ENCODE assay signal across 9 mouse cellular contexts in the genomic region with DNA sequence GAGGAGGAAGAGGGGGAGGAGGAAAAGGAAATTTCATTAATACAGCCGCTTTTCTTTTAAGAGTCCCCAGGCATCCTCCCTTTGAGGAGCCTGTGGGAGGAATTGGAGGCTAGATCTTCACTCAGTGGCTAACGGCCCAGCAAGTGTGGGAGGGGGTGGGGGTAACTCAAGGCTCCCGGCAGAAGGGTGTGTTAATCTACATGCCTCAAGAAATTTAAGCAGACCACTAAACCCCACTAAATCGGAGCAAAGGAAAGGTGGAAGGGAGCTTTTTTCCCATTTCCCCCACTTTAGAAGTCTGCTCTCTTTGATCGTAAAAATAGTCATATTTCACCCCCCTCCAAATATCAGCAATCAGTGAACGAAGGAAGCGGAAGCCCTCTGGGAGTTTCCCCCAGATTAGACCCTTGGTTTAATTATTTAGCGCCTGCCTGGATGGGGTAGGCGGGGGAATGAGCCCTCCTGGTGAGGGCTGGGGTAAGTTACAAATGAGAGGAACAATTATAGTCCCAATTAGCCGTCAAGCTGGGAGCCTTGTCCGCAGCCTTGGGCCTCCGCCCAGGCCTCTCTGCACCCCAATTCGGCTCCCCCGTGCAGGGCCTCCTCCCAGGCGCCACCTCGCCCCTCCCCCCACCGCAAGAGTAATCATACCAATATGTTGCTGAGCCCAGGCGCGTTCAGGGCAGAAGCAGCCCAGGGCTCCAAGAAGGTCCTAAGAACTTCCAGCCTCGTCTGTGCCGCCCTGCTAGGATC. TPM values are rescaled to one million over a fixed set of nuclear protein-coding genes. Genes with fewer than 3 reads are reported as not detected.
DNase-seq lines count a peak whose midpoint lies in the region; ATAC-seq and TF ChIP-seq lines count a peak whose summit lies in the region.
"Had no signal": no experiment of that assay in that cellular context is flagged by ENCODE, and none has a peak within 500 bp of the region (broad histone marks: within the 10 kb centered on the region; RNA-seq: fewer than 3 reads in every experiment).

No protein-coding gene starts in this region.

- ATAC-seq in hindbrain, embryonic 12.5 days (ENCODE audit: low FRiP score), result no peak
- no peak for ATAC-seq in hindbrain, embryonic 16.5 days
- ATAC-seq in G1E (ENCODE audit: extremely low read depth, insufficient number of reproducible peaks, low FRiP score, poor library complexity, severe bottlenecking), result no peak; the same call in 1 of the 2 replicates
- no peak for ATAC-seq in intestine, embryonic 16.5 days
- no peak for ATAC-seq in megakaryocyte progenitor cell, adult 5-6 weeks (replicated peaks; ENCODE audit: poor library complexity)

- TF ChIP-seq CTCF in G1E (IDR thresholded peaks at IDR 0.05; ENCODE audit: low read depth, low read length), result no peak

- 15% methylated on average over 19 of the region's 21 CpGs for WGBS in hindbrain, embryonic 12.5 days
- WGBS in hindbrain, embryonic 16.5 days, result 15% methylated on average over 21 of the region's 21 CpGs
- 18% methylated on average over 21 of the region's 21 CpGs for WGBS in intestine, embryonic 16.5 days

- peak; percentile 83 for DNase-seq in G1E (ENCODE audit: low spot score)
- peak; percentile 73 for DNase-seq in embryo, embryonic 11 days
- no peak for DNase-seq in thymus, postnatal 4 days
- DNase-seq in cerebellum, adult 8-10 months, result no peak
- DNase-seq: left cerebral cortex, postnatal 4 days had no signal

- H3K4me3 ChIP-seq in hindbrain, embryonic 12.5 days, result no peak overlapping the region
- H3K4me3 ChIP-seq in hindbrain, embryonic 16.5 days (ENCODE audit: low read length), result no peak overlapping the region
- H3K4me3 ChIP-seq in G1E (ENCODE audit: low read depth, low read length), result peak overlapping the region; percentile 58; the same call in 1 of the 2 replicates
- H3K4me3 ChIP-seq in intestine, embryonic 16.5 days (ENCODE audit: low read length), result no peak overlapping the region

- peaks cover 20% of the 10 kb centered on the region for H3K4me1 ChIP-seq in hindbrain, embryonic 12.5 days
- no peaks in the 10 kb centered on the region; the same call in 1 of the 2 replicates for H3K4me1 ChIP-seq in hindbrain, embryonic 16.5 days (ENCODE audit: control insufficient read depth, insufficient read depth, low read depth, low read length)
- H3K4me1 ChIP-seq in G1E (ENCODE audit: insufficient read depth, low read depth, low read length), result peaks cover 30% of the 10 kb centered on the region
- H3K4me1 ChIP-seq in intestine, embryonic 16.5 days (ENCODE audit: control insufficient read depth, insufficient read depth, low read length), result peaks cover 6% of the 10 kb centered on the region

- peaks cover 5% of the 10 kb centered on the region for H3K27me3 ChIP-seq in hindbrain, embryonic 12.5 days
- no peaks in the 10 kb centered on the region for H3K27me3 ChIP-seq in hindbrain, embryonic 16.5 days (replicated peaks; ENCODE audit: control insufficient read depth, insufficient read depth, low read length)
- peaks cover 14% of the 10 kb centered on the region for H3K27me3 ChIP-seq in G1E (ENCODE audit: insufficient read depth, low read length)
- no peaks in the 10 kb centered on the region for H3K27me3 ChIP-seq in intestine, embryonic 16.5 days (replicated peaks; ENCODE audit: control insufficient read depth, insufficient read depth, low read length)

- no peak overlapping the region for H3K9ac ChIP-seq in hindbrain, embryonic 12.5 days
- no peak overlapping the region for H3K9ac ChIP-seq in hindbrain, embryonic 16.5 days (ENCODE audit: low read depth, low read length)
- 0 out of 2 replicates have a peak overlapping the region, but pooled peaks have one; percentile 17 for H3K9ac ChIP-seq in intestine, embryonic 16.5 days (ENCODE audit: low read depth, low read length)

- H3K36me3 ChIP-seq in hindbrain, embryonic 12.5 days, result no peaks in the 10 kb centered on the region
- no peaks in the 10 kb centered on the region for H3K36me3 ChIP-seq in hindbrain, embryonic 16.5 days (ENCODE audit: control insufficient read depth, insufficient read depth, low read length)
- H3K36me3 ChIP-seq in G1E (replicated peaks), result no peaks in the 10 kb centered on the region
- no peaks in the 10 kb centered on the region for H3K36me3 ChIP-seq in intestine, embryonic 16.5 days (ENCODE audit: control insufficient read depth, insufficient read depth, low read length)

- no peak overlapping the region; the same call in 1 of the 2 replicates for H3K27ac ChIP-seq in hindbrain, embryonic 12.5 days
- no peak overlapping the region for H3K27ac ChIP-seq in hindbrain, embryonic 16.5 days (ENCODE audit: low read depth, low read length)
- no peak overlapping the region for H3K27ac ChIP-seq in intestine, embryonic 16.5 days (ENCODE audit: low read length)

- no peaks in the 10 kb centered on the region for H3K9me3 ChIP-seq in hindbrain, embryonic 12.5 days (replicated peaks)
- no peaks in the 10 kb centered on the region for H3K9me3 ChIP-seq in hindbrain, embryonic 16.5 days (ENCODE audit: control insufficient read depth, low read length)
- no peaks in the 10 kb centered on the region for H3K9me3 ChIP-seq in G1E (replicated peaks)
- H3K9me3 ChIP-seq in intestine, embryonic 16.5 days (ENCODE audit: control insufficient read depth, low read length), result no peaks in the 10 kb centered on the region

- 0 out of 2 replicates have a peak overlapping the region, but pooled peaks have one; percentile 19 for H3K4me2 ChIP-seq in hindbrain, embryonic 12.5 days (replicated peaks)
- H3K4me2 ChIP-seq in hindbrain, embryonic 16.5 days (ENCODE audit: low read length), result no peak overlapping the region
- no peak overlapping the region for H3K4me2 ChIP-seq in intestine, embryonic 16.5 days (ENCODE audit: low read depth, low read length)

RNA-seq across cellular contexts. Expression of a gene that starts 1.6 kb away (rescaled TPM):
- polyA plus RNA-seq in hindbrain, embryonic 12.5 days (2016; fragmentation: Nextera tagmentation; extraction: Ambion mirVana), result 38.8 and 38.9 TPM in 2 replicates
- polyA plus RNA-seq in hindbrain, embryonic 16.5 days (2015; fragmentation: Nextera tagmentation; extraction: Ambion mirVana), result 2.3 and 2.5 TPM in 2 replicates
- total RNA-seq in G1E (2014; fragmentation: Nextera tagmentation) (not detected in 2 replicates), G1E (2017) (0.23 TPM in 1 of 2 replicates, not detected in the other)
- polyA plus RNA-seq in G1E (2012), result not detected in 2 replicates
- polyA plus RNA-seq in intestine, embryonic 16.5 days (2015; fragmentation: Nextera tagmentation; extraction: Ambion mirVana), result 1.6 and 1.9 TPM in 2 replicates
- not detected in 2 replicates for total RNA-seq in megakaryocyte progenitor cell, adult 5-6 weeks (2015)
- not detected in 2 replicates for total RNA-seq in megakaryocyte progenitor cell, adult 5-6 weeks (2017)

RNA-seq across cellular contexts. Expression of a gene that starts 6.3 kb away (rescaled TPM):
- 38.9 and 40.6 TPM in 2 replicates for polyA plus RNA-seq in hindbrain, embryonic 12.5 days (2016; fragmentation: Nextera tagmentation; extraction: Ambion mirVana)
- 44.9 and 47.2 TPM in 2 replicates for polyA plus RNA-seq in hindbrain, embryonic 16.5 days (2015; fragmentation: Nextera tagmentation; extraction: Ambion mirVana)
- total RNA-seq in G1E (2014; fragmentation: Nextera tagmentation), result 14.6 and 17.9 TPM in 2 replicates
- 15.2 and 19.3 TPM in 2 replicates for total RNA-seq in G1E (2017)
- 28.4 and 38.8 TPM in 2 replicates for polyA plus RNA-seq in G1E (2012)
- polyA plus RNA-seq in intestine, embryonic 16.5 days (2015; fragmentation: Nextera tagmentation; extraction: Ambion mirVana), result 24.0 and 24.5 TPM in 2 replicates
- 8.2 and 11.0 TPM in 2 replicates for total RNA-seq in megakaryocyte progenitor cell, adult 5-6 weeks (2015)
- total RNA-seq in megakaryocyte progenitor cell, adult 5-6 weeks (2017), result 23.9 and 24.2 TPM in 2 replicates

RNA-seq across cellular contexts. Expression of a gene that starts 28.8 kb away (rescaled TPM):
- polyA plus RNA-seq in hindbrain, embryonic 12.5 days (2016; fragmentation: Nextera tagmentation; extraction: Ambion mirVana), result 97.2 and 102 TPM in 2 replicates
- polyA plus RNA-seq in hindbrain, embryonic 16.5 days (2015; fragmentation: Nextera tagmentation; extraction: Ambion mirVana), result 99.3 and 108 TPM in 2 replicates
- 27.5 and 29.4 TPM in 2 replicates for total RNA-seq in G1E (2014; fragmentation: Nextera tagmentation)
- 18.9 and 26.0 TPM in 2 replicates for total RNA-seq in G1E (2017)
- 66.9 and 69.6 TPM in 2 replicates for polyA plus RNA-seq in G1E (2012)
- 76.3 and 87.4 TPM in 2 replicates for polyA plus RNA-seq in intestine, embryonic 16.5 days (2015; fragmentation: Nextera tagmentation; extraction: Ambion mirVana)
- total RNA-seq in megakaryocyte progenitor cell, adult 5-6 weeks (2015), result 15.4 and 20.2 TPM in 2 replicates
- total RNA-seq in megakaryocyte progenitor cell, adult 5-6 weeks (2017), result 15.4 and 19.9 TPM in 2 replicates

RNA-seq across cellular contexts. Expression of a gene that starts 33.0 kb away (rescaled TPM):
- polyA plus RNA-seq in hindbrain, embryonic 12.5 days (2016; fragmentation: Nextera tagmentation; extraction: Ambion mirVana), result 1.9 and 2.2 TPM in 2 replicates
- polyA plus RNA-seq in hindbrain, embryonic 16.5 days (2015; fragmentation: Nextera tagmentation; extraction: Ambion mirVana), result 1.4 and 1.5 TPM in 2 replicates
- total RNA-seq in G1E (2014; fragmentation: Nextera tagmentation), result not detected in 2 replicates
- total RNA-seq in G1E (2017), result 0.29 and 0.33 TPM in 2 replicates
- polyA plus RNA-seq in G1E (2012), result not detected in 2 replicates
- 0.99 and 1.2 TPM in 2 replicates for polyA plus RNA-seq in intestine, embryonic 16.5 days (2015; fragmentation: Nextera tagmentation; extraction: Ambion mirVana)
- not detected in 2 replicates for total RNA-seq in megakaryocyte progenitor cell, adult 5-6 weeks (2015)
- total RNA-seq in megakaryocyte progenitor cell, adult 5-6 weeks (2017), result not detected in 2 replicates

Comparison
In these comparisons a context has a peak if more than half of its experiments do, and no peak if none do; other contexts are left out.
1. RNA of a gene that starts 1.6 kb away (polyA plus RNA-seq): 38.8 to 38.9 TPM in hindbrain, embryonic 12.5 days; 2.3 to 2.5 TPM in hindbrain, embryonic 16.5 days, 1.6 to 1.9 TPM in intestine, embryonic 16.5 days and not detected in G1E; every median in the first group is over 10 times any median in the second.
2. DNase-seq: peak in G1E (single experiment) and embryo, embryonic 11 days (single experiment); none in thymus, postnatal 4 days (single experiment) and cerebellum, adult 8-10 months (single experiment).